Mouse (Mus musculus): ENCODE results near the gene Nfia. TPM values are rescaled to one million over a fixed set of nuclear protein-coding genes. Genes with fewer than 3 reads are reported as not detected.
A peak's percentile ranks its signal among the peaks of the same experiment; 100 is the strongest.

The Nfia gene
- polyA plus RNA-seq, 1 experiment from 2014 or later = 21.3 TPM

DNA sequence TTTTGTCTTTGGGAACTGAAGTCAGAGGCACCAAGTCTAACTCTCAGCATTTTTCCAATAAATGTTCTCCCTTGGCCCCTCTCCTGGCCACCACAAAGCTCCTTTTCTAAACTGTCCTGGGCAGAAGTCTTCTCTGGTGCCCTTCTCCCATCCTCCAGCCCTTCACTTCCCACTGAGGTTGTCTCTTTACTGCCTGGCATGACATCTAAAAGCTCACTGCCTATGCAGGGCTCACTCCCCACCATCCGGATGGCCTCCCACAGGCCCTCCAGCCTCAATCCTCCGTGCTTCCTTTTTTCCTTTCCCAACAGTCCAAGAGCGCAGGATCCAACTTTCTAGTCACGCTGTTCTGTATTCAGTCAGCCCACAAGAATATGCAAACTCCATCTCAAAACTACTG lies 342.9 kb downstream of the Nfia start:
- Histone ChIP-seq H3K36me3 (no peaks in the 10 kb centered on the region), H3K27me3 (ENCODE audit: low read depth, poor library complexity, severe bottlenecking) (no peaks in the 10 kb centered on the region), H3K4me1 (peaks cover 23% of the 10 kb centered on the region), H3K9me3 (replicated peaks) (no peaks in the 10 kb centered on the region), H3K4me3 (no peak overlapping the region), H3K27ac (no peak overlapping the region)
- WGBS = 88% methylated on average over 4 of the region's 4 CpGs
- no peak for DNase-seq (ENCODE audit: low spot score)

DNA sequence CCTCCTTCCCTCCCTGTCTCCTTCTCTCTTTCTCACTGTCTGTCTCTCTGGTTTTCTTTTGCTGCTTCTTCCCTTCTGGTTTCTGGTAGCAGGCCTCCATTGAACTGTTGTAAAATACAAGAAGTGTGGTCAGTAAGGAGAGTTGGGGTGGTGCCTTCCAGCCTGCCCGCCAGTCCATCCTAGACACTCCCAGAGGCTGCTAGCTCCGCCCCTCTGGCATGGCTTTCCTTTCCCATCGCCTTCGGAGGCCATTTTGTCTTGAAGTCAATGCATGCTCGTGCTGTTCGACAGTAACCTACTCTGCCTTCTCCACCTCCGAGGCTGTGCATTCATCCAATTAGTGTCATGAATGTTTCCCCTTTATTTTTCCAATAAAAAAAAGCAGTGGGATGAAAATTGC lies 343.5 kb downstream of the Nfia start:
- Histone ChIP-seq H3K4me1 (peaks cover 23% of the 10 kb centered on the region), H3K27ac (no peak overlapping the region), H3K27me3 (ENCODE audit: low read depth, poor library complexity, severe bottlenecking) (no peaks in the 10 kb centered on the region), H3K9me3 (replicated peaks) (no peaks in the 10 kb centered on the region), H3K4me3 (no peak overlapping the region), H3K36me3 (no peaks in the 10 kb centered on the region)
- no peak for DNase-seq (ENCODE audit: low spot score)
- 88% methylated on average over 7 of the region's 7 CpGs for WGBS

DNA sequence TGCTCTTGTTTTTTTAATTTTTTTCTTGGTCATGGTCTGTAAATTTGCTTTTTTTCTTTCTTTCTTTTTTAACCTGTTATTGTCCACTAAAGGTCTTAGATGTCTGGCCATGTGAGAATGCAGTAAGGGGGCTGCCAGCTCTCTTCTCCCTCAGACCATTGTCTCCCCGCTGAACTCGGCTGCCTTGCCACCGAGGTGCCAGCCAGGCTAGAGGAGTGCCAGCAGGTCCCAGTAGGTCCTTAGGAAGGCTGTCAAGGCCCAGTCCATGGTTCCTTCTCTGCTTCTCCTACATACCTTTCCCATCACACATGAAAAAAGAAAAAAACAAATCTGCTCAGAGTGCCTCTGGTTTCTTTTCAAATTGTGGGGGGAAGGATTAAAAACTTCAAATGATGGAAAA lies 345.6 kb downstream of the Nfia start:
- Histone ChIP-seq H3K4me1 (peaks cover 23% of the 10 kb centered on the region), H3K9me3 (replicated peaks) (no peaks in the 10 kb centered on the region), H3K4me3 (no peak overlapping the region), H3K27me3 (ENCODE audit: low read depth, poor library complexity, severe bottlenecking) (no peaks in the 10 kb centered on the region), H3K27ac (peak overlapping the region; percentile 67), H3K36me3 (no peaks in the 10 kb centered on the region)
- no peak for DNase-seq (ENCODE audit: low spot score)
- WGBS = 79% methylated on average over 3 of the region's 3 CpGs

DNA sequence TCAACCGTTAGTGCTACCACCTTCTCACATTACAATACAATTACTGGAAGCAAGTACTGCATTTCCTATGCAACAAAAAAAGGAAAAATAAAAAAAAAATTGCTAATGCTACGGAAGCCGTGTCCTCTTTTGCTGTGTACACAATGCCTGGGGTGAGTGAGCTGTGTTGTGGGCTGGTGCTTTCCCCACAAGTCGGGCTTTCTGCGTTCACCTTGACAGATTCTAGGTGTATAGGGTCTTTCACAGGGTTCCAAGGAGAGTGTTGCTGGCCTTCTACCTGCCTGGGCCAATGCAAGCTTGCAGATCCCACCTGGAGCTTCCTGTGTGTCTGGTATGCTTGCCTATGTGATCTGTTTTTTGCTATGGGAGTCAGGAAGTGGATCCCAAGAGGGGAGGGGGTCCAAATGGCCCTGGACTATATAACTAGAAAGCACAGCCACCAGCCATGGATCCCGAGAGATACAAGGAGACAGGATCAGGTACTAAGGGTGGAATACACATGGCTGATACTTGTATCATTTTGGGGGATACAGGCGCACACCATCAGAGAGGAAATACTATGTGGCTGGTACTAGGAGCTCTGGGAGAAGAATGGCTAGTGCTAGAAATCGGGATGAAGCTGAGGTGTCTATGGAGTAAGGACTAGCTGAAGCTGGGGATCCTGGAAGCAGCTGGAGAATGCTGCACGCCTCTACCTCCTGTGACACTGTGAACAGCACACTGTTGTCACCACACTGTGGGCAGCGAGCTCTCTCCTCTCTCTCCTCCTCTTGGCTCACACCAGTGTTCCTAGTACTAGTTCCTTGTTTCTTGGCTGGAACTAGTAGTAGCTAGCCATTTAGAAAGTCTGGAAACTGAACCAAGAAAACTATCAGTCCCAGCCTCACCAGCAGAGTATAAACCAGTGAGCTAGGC lies 346.5 kb downstream of the Nfia start:
- Histone ChIP-seq H3K4me1 (peaks cover 23% of the 10 kb centered on the region), H3K27me3 (ENCODE audit: low read depth, poor library complexity, severe bottlenecking) (no peaks in the 10 kb centered on the region), H3K27ac (peak overlapping the region; percentile 64; the same call in 1 of the 2 replicates), H3K4me3 (no peak overlapping the region), H3K9me3 (replicated peaks) (no peaks in the 10 kb centered on the region), H3K36me3 (no peaks in the 10 kb centered on the region)
- DNase-seq (ENCODE audit: low spot score) = no peak
- 86% methylated on average over 10 of the region's 10 CpGs for WGBS

DNA sequence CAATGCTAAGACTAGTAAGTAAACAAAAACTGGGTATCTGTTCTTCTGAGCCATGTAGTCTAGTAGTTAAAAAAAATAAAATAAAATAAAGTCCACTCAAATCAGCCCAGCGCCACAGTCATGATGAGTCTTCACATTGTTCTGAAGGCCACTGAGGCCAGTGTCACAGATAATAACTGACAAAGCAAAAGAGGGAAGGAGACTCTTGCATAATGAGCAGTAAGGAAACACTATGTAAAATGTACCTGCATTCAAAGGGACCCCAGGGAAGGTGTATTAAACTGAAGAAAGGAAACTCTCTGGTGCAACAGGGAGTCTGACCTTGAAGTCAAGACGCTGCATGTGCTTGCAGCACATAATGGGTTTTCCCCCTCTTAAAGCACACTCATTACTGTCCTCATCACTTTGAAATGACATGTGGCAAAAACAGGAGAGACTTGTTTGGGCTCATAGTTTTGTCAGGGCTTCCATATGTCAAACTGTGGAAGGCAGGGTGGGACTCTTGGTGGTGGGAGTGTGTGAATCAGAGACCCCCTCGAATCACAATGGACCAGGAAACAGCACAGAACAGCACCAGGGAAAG lies 347.5 kb downstream of the Nfia start:
- Histone ChIP-seq H3K9me3 (replicated peaks) (no peaks in the 10 kb centered on the region), H3K27me3 (ENCODE audit: low read depth, poor library complexity, severe bottlenecking) (no peaks in the 10 kb centered on the region), H3K4me3 (no peak overlapping the region), H3K4me1 (peaks cover 23% of the 10 kb centered on the region), H3K36me3 (no peaks in the 10 kb centered on the region), H3K27ac (0 out of 2 replicates have a peak overlapping the region, but pooled peaks have one; percentile 64)
- WGBS = 82% methylated on average over 3 of the region's 3 CpGs
- DNase-seq (ENCODE audit: low spot score) = no peak

DNA sequence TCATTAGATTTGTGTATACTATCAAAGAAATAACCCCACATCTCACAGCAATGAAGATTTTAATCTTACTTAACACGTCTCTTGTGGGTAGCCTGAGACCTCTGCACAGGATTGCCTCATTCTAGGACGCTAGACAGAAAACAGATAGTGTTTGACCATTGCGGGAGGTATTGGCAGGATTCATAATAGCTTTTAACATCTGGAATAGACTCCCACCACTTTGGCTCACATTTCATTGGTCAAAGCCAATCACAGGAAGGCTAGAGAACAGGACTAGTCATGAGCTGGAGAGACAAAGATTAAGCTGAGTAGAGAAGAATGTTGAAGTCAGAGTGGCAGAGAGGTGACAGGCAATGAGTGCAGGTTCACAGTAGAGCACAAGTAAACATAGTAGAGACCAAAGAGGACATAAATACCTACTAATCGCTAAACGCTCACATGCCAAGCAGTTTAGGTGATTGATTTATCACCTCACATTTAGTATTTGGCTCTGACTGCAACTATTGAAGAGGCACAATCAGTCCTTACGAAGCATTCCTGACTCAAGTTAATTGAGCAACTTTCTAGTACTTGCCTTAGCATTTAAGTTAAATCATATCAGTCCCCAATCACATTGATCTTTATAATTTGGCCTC lies 348.3 kb downstream of the Nfia start:
- Histone ChIP-seq H3K4me1 (peaks cover 25% of the 10 kb centered on the region), H3K4me3 (no peak overlapping the region), H3K27me3 (ENCODE audit: low read depth, poor library complexity, severe bottlenecking) (no peaks in the 10 kb centered on the region), H3K27ac (no peak overlapping the region), H3K9me3 (replicated peaks) (no peaks in the 10 kb centered on the region), H3K36me3 (no peaks in the 10 kb centered on the region)
- DNase-seq (ENCODE audit: low spot score) = no peak
- WGBS = 80% methylated on average over 6 of the region's 6 CpGs

DNA sequence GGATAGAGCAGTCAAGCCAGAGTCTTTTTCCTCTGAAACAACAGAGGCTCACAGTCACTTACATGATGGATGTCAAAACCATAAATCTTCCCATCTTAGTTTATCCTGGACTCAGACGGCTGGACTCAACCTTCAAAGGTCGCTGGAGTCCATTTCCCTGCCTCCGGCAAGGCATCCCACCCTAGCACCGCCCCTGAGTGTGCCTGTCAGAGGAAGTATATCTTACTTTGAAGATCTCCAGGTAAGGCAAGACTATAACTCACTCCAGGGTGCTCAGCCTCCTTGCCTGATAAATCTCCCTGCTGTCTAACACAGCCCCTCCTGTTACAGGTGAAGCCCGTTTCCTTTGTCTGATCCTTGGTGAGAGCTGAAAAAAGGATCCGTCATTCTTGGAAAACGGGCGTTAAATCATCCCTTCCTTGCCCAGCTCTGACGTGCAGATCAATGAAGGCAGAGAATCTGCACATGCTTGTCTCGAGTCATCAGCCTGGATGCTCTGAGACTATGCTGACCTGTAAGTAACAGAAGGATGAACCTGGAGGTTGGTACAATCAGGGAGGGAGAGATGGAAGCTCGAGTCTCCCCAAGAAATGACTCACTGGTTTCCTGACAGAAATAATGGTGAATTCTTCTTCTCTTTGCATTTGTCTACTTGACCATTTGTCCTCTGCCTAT lies 353.6 kb downstream of the Nfia start:
- 47% methylated on average over 11 of the region's 11 CpGs for WGBS
- Histone ChIP-seq H3K4me3 (no peak overlapping the region), H3K36me3 (no peaks in the 10 kb centered on the region), H3K4me1 (peaks cover 7% of the 10 kb centered on the region; the same call in 1 of the 2 replicates), H3K9me3 (replicated peaks) (no peaks in the 10 kb centered on the region; the same call in 1 of the 2 replicates), H3K27ac (no peak overlapping the region), H3K27me3 (ENCODE audit: low read depth, poor library complexity, severe bottlenecking) (no peaks in the 10 kb centered on the region)
- no peak for DNase-seq (ENCODE audit: low spot score)

DNA sequence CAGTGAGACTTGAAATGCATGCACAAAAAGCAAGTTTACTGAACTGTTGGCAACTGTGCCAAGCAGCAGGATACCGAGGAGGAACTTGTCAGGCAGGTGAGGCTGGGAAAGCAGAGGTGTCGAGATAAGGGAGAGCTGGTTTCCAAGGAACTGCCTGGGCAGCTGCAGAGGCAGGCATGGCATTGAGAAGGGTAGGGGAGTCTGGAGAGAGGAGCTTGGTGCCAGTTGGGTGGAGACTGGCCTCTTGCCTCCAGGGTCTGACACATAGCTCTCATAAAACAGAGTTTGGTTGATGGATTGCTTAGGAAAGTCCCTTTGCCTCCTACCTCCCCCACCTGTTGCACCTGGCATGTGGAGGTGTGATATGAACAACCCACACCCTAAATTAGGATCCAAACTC lies 358.3 kb downstream of the Nfia start:
- no peak overlapping the region for H3K27ac ChIP-seq

DNA sequence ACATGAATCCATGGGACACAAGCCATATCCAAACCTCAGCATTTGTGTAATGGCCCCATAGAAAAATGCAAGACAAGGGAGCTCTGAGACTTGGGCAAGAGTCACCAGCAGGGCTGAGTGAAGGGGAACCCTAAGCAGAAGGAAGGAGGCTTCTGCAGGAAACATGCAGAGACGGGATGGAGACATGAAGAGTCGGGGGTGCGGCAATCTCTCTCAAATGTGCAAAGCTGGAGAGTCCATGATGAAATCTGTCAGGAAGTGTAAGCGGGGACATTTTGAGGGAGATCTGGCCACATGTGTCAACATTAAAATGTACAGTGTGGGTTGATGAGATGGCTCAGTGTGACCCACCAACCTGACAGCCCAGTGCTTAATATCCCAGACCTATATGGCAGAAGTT lies 361.5 kb downstream of the Nfia start:
- H3K27ac ChIP-seq = no peak overlapping the region
- WGBS = 87% methylated on average over 4 of the region's 4 CpGs
- no peaks in the 10 kb centered on the region for H3K36me3 ChIP-seq
- no peaks in the 10 kb centered on the region for H3K9me3 ChIP-seq (replicated peaks)
- H3K4me3 ChIP-seq = no peak overlapping the region
- H3K4me1 ChIP-seq = no peaks in the 10 kb centered on the region
- no peaks in the 10 kb centered on the region for H3K27me3 ChIP-seq (ENCODE audit: low read depth, poor library complexity, severe bottlenecking)
- no peak for DNase-seq (ENCODE audit: low spot score)

More for the DNA sequence above, 358.3 kb downstream of the Nfia start:
- no peak for DNase-seq (ENCODE audit: low spot score)
- H3K36me3 ChIP-seq = no peaks in the 10 kb centered on the region
- peaks cover 6% of the 10 kb centered on the region; the same call in 1 of the 2 replicates for H3K4me1 ChIP-seq
- H3K4me3 ChIP-seq = no peak overlapping the region
- no peaks in the 10 kb centered on the region; the same call in 1 of the 2 replicates for H3K9me3 ChIP-seq (replicated peaks)
- H3K27me3 ChIP-seq (ENCODE audit: low read depth, poor library complexity, severe bottlenecking) = no peaks in the 10 kb centered on the region
- WGBS = 66% methylated on average over 2 of the region's 2 CpGs

DNA sequence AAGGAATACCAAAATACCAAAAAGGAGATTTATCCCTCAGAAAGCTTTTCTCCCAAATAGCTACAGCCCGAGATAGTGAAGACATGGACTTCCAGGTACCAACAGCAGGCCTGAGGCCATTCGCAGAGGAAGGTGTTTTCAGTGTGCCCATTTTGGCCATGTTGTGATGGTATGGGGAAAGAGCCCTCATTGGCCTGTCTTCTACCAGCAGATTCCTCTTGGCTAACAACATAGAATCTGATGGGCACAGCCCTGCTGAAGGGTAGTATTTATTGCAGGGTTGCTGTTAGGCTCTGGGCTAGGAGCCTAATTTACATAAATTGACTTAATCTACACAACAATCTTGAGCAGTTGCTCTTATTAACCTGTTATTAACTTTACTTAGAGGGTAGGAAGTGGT lies 363.5 kb downstream of the Nfia start:
- Histone ChIP-seq H3K27me3 (ENCODE audit: low read depth, poor library complexity, severe bottlenecking) (no peaks in the 10 kb centered on the region), H3K9me3 (replicated peaks) (no peaks in the 10 kb centered on the region), H3K4me3 (no peak overlapping the region), H3K36me3 (no peaks in the 10 kb centered on the region), H3K4me1 (no peaks in the 10 kb centered on the region), H3K27ac (no peak overlapping the region)
- DNase-seq (ENCODE audit: low spot score) = no peak
- WGBS = 86% methylated on average over 2 of the region's 2 CpGs

DNA sequence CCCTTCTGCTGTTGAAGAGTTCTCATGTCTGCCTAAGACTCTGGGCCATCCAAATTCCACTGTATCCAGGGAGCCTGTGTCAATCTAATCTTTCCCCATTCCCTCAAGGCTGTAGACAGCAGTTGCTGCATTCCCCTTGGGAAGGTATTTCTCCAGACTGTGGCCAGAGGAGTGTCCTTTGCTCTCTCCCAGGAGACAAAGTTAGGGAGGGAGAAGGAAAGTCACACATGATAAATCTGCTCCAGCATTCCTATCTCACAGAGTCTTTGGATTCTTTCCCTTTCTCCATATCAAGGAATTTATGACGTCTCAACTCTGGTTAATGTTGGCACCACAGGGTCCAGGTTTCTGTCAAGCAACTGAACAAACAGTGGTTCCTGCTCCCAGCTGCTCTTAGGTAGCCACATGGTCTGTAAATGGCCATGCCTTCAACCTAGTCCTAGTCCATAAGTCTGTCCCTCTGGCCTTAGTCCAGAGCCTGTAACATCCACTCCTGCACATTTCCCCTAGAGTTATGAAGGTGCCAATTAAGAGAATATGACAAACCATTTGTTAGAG lies 370.4 kb downstream of the Nfia start:
- DNase-seq (ENCODE audit: low spot score) = no peak
- Histone ChIP-seq H3K4me3 (no peak overlapping the region), H3K4me1 (no peaks in the 10 kb centered on the region), H3K27me3 (ENCODE audit: low read depth, poor library complexity, severe bottlenecking) (no peaks in the 10 kb centered on the region), H3K27ac (no peak overlapping the region), H3K9me3 (replicated peaks) (no peaks in the 10 kb centered on the region), H3K36me3 (no peaks in the 10 kb centered on the region)
- WGBS = 69% methylated on average over 1 of the region's 1 CpGs

DNA sequence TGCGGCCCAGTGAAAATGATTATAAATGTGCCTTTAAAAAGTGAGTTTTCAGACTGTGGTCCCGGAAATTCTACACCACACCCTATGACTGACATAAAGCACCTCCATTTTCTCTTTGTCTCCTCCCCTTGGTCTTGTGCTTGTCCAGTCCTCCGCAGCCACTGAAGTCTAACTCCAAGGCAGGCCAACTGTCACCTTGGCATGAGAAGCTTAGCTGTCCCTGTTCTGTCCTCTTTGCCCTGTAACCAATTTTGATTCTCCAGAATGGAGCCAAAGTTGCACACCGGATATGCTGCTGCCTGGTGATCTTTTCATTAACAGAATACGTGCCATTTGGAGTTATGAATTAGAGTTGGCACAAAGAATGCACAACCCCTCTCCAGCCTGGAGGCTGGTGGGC lies 378.0 kb downstream of the Nfia start:
- H3K27me3 ChIP-seq (ENCODE audit: low read depth, poor library complexity, severe bottlenecking) = no peaks in the 10 kb centered on the region
- DNase-seq (ENCODE audit: low spot score) = no peak
- 91% methylated on average over 5 of the region's 5 CpGs for WGBS
- H3K9me3 ChIP-seq (replicated peaks) = no peaks in the 10 kb centered on the region
- peaks cover 7% of the 10 kb centered on the region; the same call in 1 of the 2 replicates for H3K4me1 ChIP-seq
- no peak overlapping the region for H3K27ac ChIP-seq
- H3K4me3 ChIP-seq = no peak overlapping the region
- H3K36me3 ChIP-seq = no peaks in the 10 kb centered on the region
